Mouse (Mus musculus): Measurements from ENCODE around the gene Rab5b.

- TF ChIP-seq CTCF (IDR thresholded peaks at IDR 0.05; ENCODE audit: borderline replicate concordance, extremely low read depth, insufficient read depth, insufficient read length) (no peak), POLR2A (IDR thresholded peaks at IDR 0.05; ENCODE audit: borderline replicate concordance, extremely low read depth, insufficient read depth, insufficient read length, poor library complexity, severe bottlenecking) (no peak)
Observed at GRCm38 (mm10) chr10:128662465-128662864, 33.6 kb downstream of the Rab5b start.

Measured in brain, embryonic 14.5 days (tissue).